Comparison of ENCODE assay signal across 24 mouse cellular contexts in the genomic region with DNA sequence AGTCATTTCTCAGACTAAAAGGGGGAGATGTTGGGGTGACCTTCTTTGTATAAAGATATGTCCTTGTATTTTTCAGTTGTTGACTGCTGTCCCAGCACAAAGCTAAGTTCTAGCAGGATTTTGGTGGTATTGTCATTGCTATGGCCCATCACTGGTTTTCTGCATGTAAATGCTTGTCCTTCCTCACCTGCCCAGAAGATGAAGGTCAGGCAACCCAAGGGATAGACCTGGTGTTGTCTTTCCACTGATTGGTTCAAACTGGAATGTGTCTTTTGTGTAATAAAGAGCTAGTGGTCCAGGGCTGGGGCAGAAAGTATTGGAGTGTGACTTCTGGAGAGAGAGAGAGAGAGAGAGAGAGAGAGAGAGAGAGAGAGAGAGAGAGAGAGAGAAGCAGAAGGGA. TPM values are rescaled to one million over a fixed set of nuclear protein-coding genes. Genes with fewer than 3 reads are reported as not detected.
"Had no signal": no experiment of that assay in that cellular context is flagged by ENCODE, and none has a peak within 500 bp of the region (broad histone marks: within the 10 kb centered on the region; RNA-seq: fewer than 3 reads in every experiment).

No protein-coding gene starts in this region.

- DNase-seq: liver, postnatal 0 days; lung, adult 2 months; lung, postnatal 14 days; lung, postnatal 36 days; retina, postnatal 1 day; right cerebral cortex, adult 18-20 months; right cerebral cortex, postnatal 25 days; right cerebral cortex, postnatal 4 days; thymus, adult 2 months; thymus, postnatal 25 days; thymus, postnatal 4 days had no signal

- H3K4me1 ChIP-seq: lung, embryonic 15.5 days; megakaryocyte, embryonic 14.5 days; midbrain, embryonic 13.5 days; midbrain, embryonic 15.5 days; neural tube, embryonic 13.5 days; neural tube, embryonic 15.5 days; stomach, embryonic 15.5 days had no signal

- ATAC-seq: liver, postnatal 0 days; lung, postnatal 0 days; midbrain, embryonic 13.5 days; midbrain, embryonic 15.5 days had no signal

- H3K27me3 ChIP-seq: lung, embryonic 15.5 days; midbrain, embryonic 13.5 days; midbrain, embryonic 15.5 days; neural tube, embryonic 13.5 days; neural tube, embryonic 15.5 days; stomach, embryonic 15.5 days had no signal

- H3K27ac ChIP-seq: lung, embryonic 15.5 days; macrophage; midbrain, embryonic 13.5 days; midbrain, embryonic 15.5 days; neural tube, embryonic 13.5 days; neural tube, embryonic 15.5 days; stomach, embryonic 15.5 days; stomach, postnatal 0 days had no signal

- H3K9me3 ChIP-seq: lung, embryonic 15.5 days; megakaryocyte, embryonic 14.5 days; midbrain, embryonic 15.5 days; neural tube, embryonic 13.5 days; neural tube, embryonic 15.5 days; stomach, embryonic 15.5 days had no signal

- H3K4me3 ChIP-seq: lung, embryonic 15.5 days; megakaryocyte, embryonic 14.5 days; midbrain, embryonic 13.5 days; midbrain, embryonic 15.5 days; myocyte; neural tube, embryonic 13.5 days; neural tube, embryonic 15.5 days; stomach, embryonic 15.5 days had no signal

- H3K36me3 ChIP-seq: lung, embryonic 15.5 days; midbrain, embryonic 13.5 days; midbrain, embryonic 15.5 days; neural tube, embryonic 13.5 days; neural tube, embryonic 15.5 days; stomach, embryonic 15.5 days had no signal

RNA-seq across cellular contexts. Expression of a gene that starts 30.4 kb away (rescaled TPM):
- total RNA-seq: megakaryocyte progenitor cell, adult 5-6 weeks had no signal
- polyA plus RNA-seq: macrophage; myocyte; testis, adult 2 months had no signal
